Mouse (Mus musculus): ENCODE data around the gene Gm20388. TPM values are rescaled to one million over a fixed set of nuclear protein-coding genes. Genes with fewer than 3 reads are reported as not detected.

Gm20388 gene
- polyA plus RNA-seq, 1 experiment = not detected

GRCm38 (mm10) chr8:121953821-121954545, 2043.3 kb downstream of the Gm20388 start:
- WGBS = 63% methylated on average over 3 of the region's 3 CpGs
- TF ChIP-seq CTCF (IDR thresholded peaks at IDR 0.05; ENCODE audit: insufficient read depth, low read depth, low read length) = no peak
- TF ChIP-seq POLR2A (IDR thresholded peaks at IDR 0.05; ENCODE audit: insufficient read depth, low read depth, low read length) = no peak
- Histone ChIP-seq H3K4me1 (ENCODE audit: control insufficient read depth, insufficient read depth, low read length) (peaks cover 14% of the 10 kb centered on the region), H3K27ac (ENCODE audit: insufficient read depth, low read depth, low read length) (no peak overlapping the region), H3K4me3 (ENCODE audit: insufficient read depth, low read depth, low read length) (no peak overlapping the region)

- TF ChIP-seq POLR2A (IDR thresholded peaks at IDR 0.05; ENCODE audit: insufficient read depth, low read depth, low read length) = no peak
- TF ChIP-seq CTCF (IDR thresholded peaks at IDR 0.05; ENCODE audit: insufficient read depth, low read depth, low read length) = no peak
- Histone ChIP-seq H3K4me3 (ENCODE audit: insufficient read depth, low read depth, low read length) (no peak overlapping the region), H3K27ac (ENCODE audit: insufficient read depth, low read depth, low read length) (no peak overlapping the region), H3K4me1 (ENCODE audit: control insufficient read depth, insufficient read depth, low read length) (peaks cover 15% of the 10 kb centered on the region)
- WGBS = 84% methylated on average over 10 of the region's 10 CpGs
Measured at GRCm38 (mm10) chr8:121954981-121955555, 2044.4 kb downstream of the Gm20388 start.

GRCm38 (mm10) chr8:121955825-121956500, 2045.3 kb downstream of the Gm20388 start:
- TF ChIP-seq POLR2A (IDR thresholded peaks at IDR 0.05; ENCODE audit: insufficient read depth, low read depth, low read length) (no peak), CTCF (IDR thresholded peaks at IDR 0.05; ENCODE audit: insufficient read depth, low read depth, low read length) (no peak)
- WGBS = 79% methylated on average over 1 of the region's 1 CpGs
- H3K4me1 ChIP-seq (ENCODE audit: control insufficient read depth, insufficient read depth, low read length) = peaks cover 20% of the 10 kb centered on the region
- H3K4me3 ChIP-seq (ENCODE audit: insufficient read depth, low read depth, low read length) = no peak overlapping the region
- no peak overlapping the region for H3K27ac ChIP-seq (ENCODE audit: insufficient read depth, low read depth, low read length)

GRCm38 (mm10) chr8:121958395-121958794, 2047.8 kb downstream of the Gm20388 start:
- TF ChIP-seq CTCF (IDR thresholded peaks at IDR 0.05; ENCODE audit: insufficient read depth, low read depth, low read length) (no peak), POLR2A (IDR thresholded peaks at IDR 0.05; ENCODE audit: insufficient read depth, low read depth, low read length) (no peak)
- Histone ChIP-seq H3K4me3 (ENCODE audit: insufficient read depth, low read depth, low read length) (no peak overlapping the region), H3K4me1 (ENCODE audit: control insufficient read depth, insufficient read depth, low read length) (peaks cover 14% of the 10 kb centered on the region), H3K27ac (ENCODE audit: insufficient read depth, low read depth, low read length) (no peak overlapping the region)
- 96% methylated on average over 1 of the region's 1 CpGs for WGBS

- Histone ChIP-seq H3K4me1 (ENCODE audit: control insufficient read depth, insufficient read depth, low read length) (peaks cover 22% of the 10 kb centered on the region), H3K27ac (ENCODE audit: insufficient read depth, low read depth, low read length) (no peak overlapping the region), H3K4me3 (ENCODE audit: insufficient read depth, low read depth, low read length) (no peak overlapping the region)
- TF ChIP-seq POLR2A (IDR thresholded peaks at IDR 0.05; ENCODE audit: insufficient read depth, low read depth, low read length) = no peak
- WGBS = 81% methylated on average over 3 of the region's 3 CpGs
Measured at GRCm38 (mm10) chr8:121962892-121963291, 2052.3 kb downstream of the Gm20388 start.

GRCm38 (mm10) chr8:121964716-121965512, 2054.3 kb downstream of the Gm20388 start:
- Histone ChIP-seq H3K4me1 (ENCODE audit: control insufficient read depth, insufficient read depth, low read length) (peaks cover 24% of the 10 kb centered on the region), H3K27ac (ENCODE audit: insufficient read depth, low read depth, low read length) (no peak overlapping the region), H3K4me3 (ENCODE audit: insufficient read depth, low read depth, low read length) (no peak overlapping the region)
- 71% methylated on average over 8 of the region's 8 CpGs for WGBS
- no peak for TF ChIP-seq CTCF (IDR thresholded peaks at IDR 0.05; ENCODE audit: insufficient read depth, low read depth, low read length)
- TF ChIP-seq POLR2A (IDR thresholded peaks at IDR 0.05; ENCODE audit: insufficient read depth, low read depth, low read length) = no peak

GRCm38 (mm10) chr8:121966110-121966509, 2055.5 kb downstream of the Gm20388 start:
- H3K4me1 ChIP-seq (ENCODE audit: control insufficient read depth, insufficient read depth, low read length) = peaks cover 19% of the 10 kb centered on the region
- no peak overlapping the region for H3K27ac ChIP-seq (ENCODE audit: insufficient read depth, low read depth, low read length)
- WGBS = 71% methylated on average over 5 of the region's 5 CpGs
- H3K4me3 ChIP-seq (ENCODE audit: insufficient read depth, low read depth, low read length) = no peak overlapping the region
- TF ChIP-seq CTCF (IDR thresholded peaks at IDR 0.05; ENCODE audit: insufficient read depth, low read depth, low read length) = no peak
- TF ChIP-seq POLR2A (IDR thresholded peaks at IDR 0.05; ENCODE audit: insufficient read depth, low read depth, low read length) = no peak

GRCm38 (mm10) chr8:121966714-121967448, 2056.2 kb downstream of the Gm20388 start:
- Histone ChIP-seq H3K4me1 (ENCODE audit: control insufficient read depth, insufficient read depth, low read length) (peaks cover 21% of the 10 kb centered on the region), H3K4me3 (ENCODE audit: insufficient read depth, low read depth, low read length) (no peak overlapping the region), H3K27ac (ENCODE audit: insufficient read depth, low read depth, low read length) (no peak overlapping the region)
- WGBS = 72% methylated on average over 7 of the region's 7 CpGs
- TF ChIP-seq POLR2A (IDR thresholded peaks at IDR 0.05; ENCODE audit: insufficient read depth, low read depth, low read length) (no peak), CTCF (IDR thresholded peaks at IDR 0.05; ENCODE audit: insufficient read depth, low read depth, low read length) (no peak)

All from olfactory bulb, adult 2 months (tissue).